Mouse (Mus musculus) cerebellum, postnatal 14 days (tissue): ENCODE data around the gene Phf7.
A peak's percentile ranks its signal among the peaks of the same experiment; 100 is the strongest.

ENCODE experiments used
- DNase-seq, 2 experiments: peaks; one replicate each; pipeline ENCODE4 v3.0.0; 2021; ENCODE audit warnings: mixed read lengths in 2 of 2

The Phf7 gene

GRCm38 (mm10) chr14:31195968-31196367, 55.1 kb downstream of the Phf7 start:
- DNase-seq = peak; percentile 72

GRCm38 (mm10) chr14:31195521-31195920, 55.6 kb downstream of the Phf7 start:
- DNase-seq = no peak

- DNase-seq = peak; percentile 67 to 71
Measured at GRCm38 (mm10) chr14:31194891-31195513, 56.1 kb downstream of the Phf7 start.

DNA sequence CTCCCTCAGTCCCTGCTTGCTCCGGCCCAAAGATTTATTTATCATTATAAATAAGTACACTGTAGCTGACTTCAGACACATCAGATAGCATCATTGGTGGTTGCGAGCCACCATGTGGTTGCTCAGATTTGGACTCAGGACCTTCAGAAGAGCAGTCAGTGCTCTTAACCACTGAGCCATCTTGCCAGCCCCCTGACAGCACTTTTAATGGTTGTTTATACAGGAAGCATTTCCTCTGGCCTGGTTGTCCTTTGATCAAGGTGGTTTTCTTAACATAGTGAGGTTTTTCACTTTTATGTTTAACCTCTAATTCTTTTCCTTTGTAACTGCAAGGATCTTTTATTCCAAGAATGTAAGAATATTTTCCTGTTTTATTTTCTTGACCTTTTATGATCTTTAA, 56.7 kb downstream of the Phf7 start:
- no peak for DNase-seq

DNA sequence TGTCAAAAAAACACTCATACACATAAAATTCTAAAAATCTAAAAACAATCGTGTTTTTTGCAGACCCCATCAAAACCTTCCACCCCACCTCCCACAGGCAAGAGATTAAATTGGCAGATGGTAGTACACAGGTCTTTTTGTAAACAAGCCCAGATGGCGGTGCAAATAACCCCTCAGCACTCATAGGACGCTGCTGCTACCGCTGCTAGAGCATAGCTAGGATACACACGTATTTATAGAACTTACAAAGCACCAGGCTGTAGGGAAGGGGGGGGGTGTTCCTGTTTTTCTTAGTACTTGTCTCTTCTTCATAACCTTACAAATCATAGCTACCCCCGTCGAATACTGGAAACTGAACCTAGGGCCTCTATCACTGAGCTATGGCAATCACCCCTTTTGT, 57.3 kb downstream of the Phf7 start:
- DNase-seq = peak; percentile 55 to 59

DNA sequence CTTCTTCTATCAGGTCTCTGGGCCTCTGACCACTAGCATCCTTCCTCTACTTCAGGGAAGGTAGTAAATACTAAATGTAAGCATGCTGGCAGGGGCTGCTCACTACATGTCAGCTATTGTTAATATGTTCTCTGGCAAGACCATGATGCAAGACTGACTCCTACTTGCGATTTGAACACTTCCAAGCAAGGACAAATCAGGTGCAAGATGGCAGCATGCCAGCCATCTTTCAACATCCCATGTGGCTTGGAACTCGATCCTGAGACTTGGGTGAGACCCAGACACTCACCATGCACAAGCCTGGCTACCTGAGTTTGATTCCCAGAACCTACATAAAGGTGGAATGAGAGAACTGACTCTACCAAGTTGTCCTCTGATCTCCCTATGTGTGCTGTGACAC, 59.2 kb downstream of the Phf7 start:
- DNase-seq = peak; percentile 69 to 73

DNA sequence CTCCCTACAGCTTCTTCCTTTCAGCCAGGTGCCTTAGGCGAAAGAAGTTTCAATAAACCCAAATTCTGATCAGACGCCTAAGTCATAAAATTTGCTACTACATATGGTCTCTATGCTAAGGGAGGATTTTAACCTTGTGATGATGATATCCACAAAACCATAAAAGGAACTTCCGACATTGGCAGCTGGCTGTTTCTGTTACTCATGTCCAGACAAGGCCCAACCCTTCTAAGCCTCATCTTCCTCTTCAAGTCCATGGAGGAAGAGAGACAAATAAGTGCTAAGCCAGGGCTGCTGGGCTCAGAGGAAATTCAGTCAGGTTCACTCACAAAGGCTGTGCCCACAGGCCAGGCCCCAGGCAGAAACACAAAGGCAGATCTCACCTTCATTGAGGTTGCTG, 61.8 kb downstream of the Phf7 start:
- no peak for DNase-seq

DNA sequence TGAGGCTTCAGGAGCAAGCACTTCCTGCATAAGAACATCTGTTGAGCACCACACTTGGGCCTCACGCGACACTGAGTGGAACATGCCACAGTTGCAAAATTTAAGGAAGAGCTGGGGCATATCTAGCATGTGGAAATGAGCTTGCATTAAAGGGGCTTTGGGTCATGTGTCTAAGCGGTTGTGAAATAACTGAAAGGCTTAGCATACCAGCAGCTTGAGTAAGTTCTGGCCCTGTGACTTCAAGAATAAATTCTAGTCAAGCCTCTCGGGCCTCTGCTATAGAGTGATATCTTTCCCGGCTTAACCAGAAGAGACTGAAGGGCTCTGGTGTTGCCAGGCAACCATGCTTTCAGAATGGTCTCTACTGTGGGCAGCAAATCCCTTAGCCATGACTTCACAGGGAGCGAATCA, 62.3 kb downstream of the Phf7 start:
- no peak for DNase-seq
